Mouse (Mus musculus): ENCODE results near the gene Dusp7.

GRCm38 (mm10) chr9:106406443-106407078 lies 38.1 kb downstream of the Dusp7 start:
- TF ChIP-seq CTCF (IDR thresholded peaks at IDR 0.05; ENCODE audit: control insufficient read depth, insufficient read depth, insufficient read length) (no peak), FOSL1 (IDR thresholded peaks at IDR 0.05; ENCODE audit: insufficient read depth, low read length, poor library complexity, severe bottlenecking) (no peak)
